Mouse (Mus musculus): ENCODE measurements around the gene Khdc1a. TPM values are rescaled to one million over a fixed set of nuclear protein-coding genes. Genes with fewer than 3 reads are reported as not detected.

The Khdc1a gene
- polyA plus RNA-seq (2012): not detected in 2 replicates

DNA sequence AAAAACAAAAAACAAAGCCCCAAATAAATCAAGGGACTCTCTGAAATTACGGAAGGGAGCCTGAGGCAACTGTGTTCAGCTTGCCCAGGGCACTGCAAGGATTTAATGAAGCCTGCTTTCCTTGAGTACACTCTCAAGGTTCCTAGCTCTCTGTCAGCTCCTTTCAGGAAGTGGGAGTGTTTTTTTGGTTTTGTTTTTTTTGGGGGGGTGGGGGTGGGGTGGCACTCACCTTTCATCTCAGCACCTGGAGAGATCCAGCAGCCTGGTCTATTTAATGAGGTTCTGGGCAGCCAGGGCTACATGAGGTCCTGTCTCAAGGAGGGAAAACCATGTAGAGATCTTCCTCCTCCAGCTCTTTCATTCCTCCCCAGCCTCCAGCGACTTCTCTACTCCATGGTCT is at the start of gene Khdc1a:
Gene Khdc1a, plus strand, starts transcription at position 301 of the 400 bp plus-strand sequence.

DNA sequence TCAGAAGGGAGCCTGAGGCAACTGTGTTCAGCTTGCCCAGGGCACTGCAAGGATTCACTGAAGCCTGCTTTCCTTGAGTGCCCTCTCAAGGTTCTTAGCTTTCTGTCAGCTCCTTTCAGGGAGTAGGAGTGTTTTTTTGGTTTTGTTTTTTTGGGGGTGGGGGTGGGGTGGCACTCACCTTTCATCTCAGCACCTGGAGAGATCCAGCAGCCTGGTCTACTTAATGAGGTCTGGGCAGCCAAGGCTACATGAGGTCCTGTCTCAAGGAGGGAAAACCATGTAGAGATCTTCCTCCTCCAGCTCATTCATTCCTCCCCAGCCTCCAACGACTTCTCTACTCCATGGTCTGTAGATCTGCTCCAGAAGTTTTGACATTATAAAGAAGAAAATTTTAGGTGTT is 18.6 kb downstream of the Khdc1a start, which contains the start of gene Khdc1c:
Gene Khdc1c, plus strand, starts transcription at position 301 of the 400 bp plus-strand sequence.

DNA sequence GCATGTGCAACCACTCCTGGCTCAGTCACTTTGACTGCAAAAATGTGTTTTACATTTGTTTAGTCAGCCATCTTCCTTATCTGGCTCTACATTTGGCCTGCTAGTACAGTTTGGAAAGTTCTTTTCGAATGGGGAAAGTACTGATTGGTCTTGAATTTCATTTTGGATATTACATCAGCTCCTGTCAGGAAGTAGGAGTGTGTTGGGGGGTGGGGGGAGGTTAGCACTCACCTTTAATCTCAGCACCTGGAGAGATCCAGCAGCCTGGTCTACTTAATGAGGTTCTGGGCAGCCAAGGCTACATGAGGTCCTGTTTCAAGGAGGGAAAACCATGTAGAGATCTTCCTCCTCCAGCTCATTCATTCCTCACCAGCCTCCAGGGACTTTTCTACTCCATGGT is 33.8 kb downstream of the Khdc1a start, which contains the start of gene Khdc1b:
Gene Khdc1b, plus strand, starts transcription at position 301 of the 400 bp plus-strand sequence.

Other genes with a start within 250 kb of the Khdc1a start
- gene Tmem14a, start 131.1 kb upstream of the Khdc1a start, polyA plus RNA-seq (2012): 0.77 and 0.89 TPM in 2 replicates
- gene Gsta3, start 109.1 kb upstream of the Khdc1a start, polyA plus RNA-seq (2012): not detected in 2 replicates
- gene Khdc1c, start 18.7 kb downstream of the Khdc1a start, polyA plus RNA-seq (2012): not detected in 2 replicates
- gene Khdc1b, start 33.9 kb downstream of the Khdc1a start, polyA plus RNA-seq (2012): not detected in 2 replicates

Measured in megakaryocyte-erythroid progenitor cell, adult 5 weeks (primary cell).